In genomic region chr5:92198266-92198665, GRCm38 (mm10) we compare ENCODE assay signal across 28 mouse cellular contexts. TPM values are rescaled to one million over a fixed set of nuclear protein-coding genes. Genes with fewer than 3 reads are reported as not detected.
DNase-seq lines count a peak whose midpoint lies in the region; ATAC-seq lines count a peak whose summit lies in the region.
"Had no signal": no experiment of that assay in that cellular context is flagged by ENCODE, and none has a peak within 500 bp of the region (broad histone marks: within the 10 kb centered on the region; RNA-seq: fewer than 3 reads in every experiment).

No protein-coding gene starts in this region.

- H3K4me3 ChIP-seq in kidney, embryonic 14.5 days (ENCODE audit: low read length) = no peak overlapping the region
- no peak overlapping the region for H3K4me3 ChIP-seq in intestine, embryonic 15.5 days (replicated peaks)
- H3K4me3 ChIP-seq: forebrain, embryonic 10.5 days; heart, adult 2 months; hindbrain, embryonic 15.5 days; limb, embryonic 15.5 days; liver, embryonic 15.5 days; neural tube, embryonic 13.5 days had no signal

- WGBS in kidney, embryonic 14.5 days = 83% methylated on average over 8 of the region's 8 CpGs
- 76% methylated on average over 8 of the region's 8 CpGs for WGBS in intestine, embryonic 15.5 days

- no peak overlapping the region for H3K4me2 ChIP-seq in kidney, embryonic 14.5 days (replicated peaks; ENCODE audit: low read depth, low read length)
- H3K4me2 ChIP-seq in intestine, embryonic 15.5 days (replicated peaks) = no peak overlapping the region
- H3K4me2 ChIP-seq: hindbrain, embryonic 15.5 days; limb, embryonic 15.5 days; liver, embryonic 15.5 days; neural tube, embryonic 13.5 days had no signal

- H3K36me3 ChIP-seq in kidney, embryonic 14.5 days (ENCODE audit: control insufficient read depth, insufficient read depth, low read length) = peaks cover 83% of the 10 kb centered on the region
- peaks cover 39% of the 10 kb centered on the region for H3K36me3 ChIP-seq in intestine, embryonic 15.5 days

- DNase-seq in adrenal gland, adult (ENCODE audit: inconsistent age in 2 of 2, low spot score in 1 of 2) = peak; percentile 64 to 80
- DNase-seq in adrenal gland, postnatal 10 days = no peak
- peak; percentile 9 for DNase-seq in kidney, adult 11 months
- DNase-seq in 416B (ENCODE audit: low read depth) = peak; percentile 25
- peak; percentile 38 for DNase-seq in brain, adult 2 months (ENCODE audit: low read depth, low spot score)
- no peak for DNase-seq in gastrocnemius, adult 8-10 months (ENCODE audit: low spot score in 2 of 2)
- DNase-seq: cerebellum, adult 11-12 months; cerebellum, postnatal 36 days; gastrocnemius, postnatal 14 days; lung, postnatal 14 days; right cerebral cortex, adult 18-20 months; thymus, postnatal 14 days had no signal

- no peak overlapping the region for H3K27ac ChIP-seq in kidney, embryonic 14.5 days (ENCODE audit: low read depth, low read length)
- no peak overlapping the region for H3K27ac ChIP-seq in intestine, embryonic 15.5 days
- H3K27ac ChIP-seq: forebrain, embryonic 10.5 days; heart, adult 2 months; hindbrain, embryonic 15.5 days; limb, embryonic 15.5 days; liver, embryonic 15.5 days had no signal

- no peak for ATAC-seq in kidney, embryonic 14.5 days (ENCODE audit: low FRiP score, low TSS enrichment)
- ATAC-seq in intestine, embryonic 15.5 days = no peak
- ATAC-seq: CD4-positive, CD25-positive, alpha-beta regulatory T cell, adult 4 months; intestine, postnatal 0 days had no signal

- no peak overlapping the region for H3K9ac ChIP-seq in kidney, embryonic 14.5 days (ENCODE audit: low read depth, low read length)
- H3K9ac ChIP-seq in intestine, embryonic 15.5 days = no peak overlapping the region
- H3K9ac ChIP-seq: hindbrain, embryonic 15.5 days; limb, embryonic 15.5 days; liver, embryonic 15.5 days had no signal

- H3K27me3 ChIP-seq in kidney, embryonic 14.5 days (ENCODE audit: control insufficient read depth, insufficient read depth, low read length) = no peaks in the 10 kb centered on the region
- H3K27me3 ChIP-seq in intestine, embryonic 15.5 days (replicated peaks) = no peaks in the 10 kb centered on the region
- H3K27me3 ChIP-seq: hindbrain, embryonic 15.5 days; limb, embryonic 15.5 days; liver, embryonic 15.5 days; neural tube, embryonic 13.5 days had no signal

- H3K9me3 ChIP-seq in kidney, embryonic 14.5 days (ENCODE audit: control insufficient read depth, low read length) = no peaks in the 10 kb centered on the region
- H3K9me3 ChIP-seq in intestine, embryonic 15.5 days = no peaks in the 10 kb centered on the region
- H3K9me3 ChIP-seq: forebrain, embryonic 10.5 days; hindbrain, embryonic 15.5 days; limb, embryonic 15.5 days; liver, embryonic 15.5 days; neural tube, embryonic 13.5 days had no signal

- H3K4me1 ChIP-seq in kidney, embryonic 14.5 days (ENCODE audit: control insufficient read depth, insufficient read depth, low read length) = no peaks in the 10 kb centered on the region
- H3K4me1 ChIP-seq in intestine, embryonic 15.5 days (replicated peaks) = no peaks in the 10 kb centered on the region
- H3K4me1 ChIP-seq: forebrain, embryonic 10.5 days; limb, embryonic 15.5 days; liver, embryonic 15.5 days had no signal

RNA-seq across cellular contexts. Expression of gene U90926, which starts 16.9 kb away (rescaled TPM):
- under 1 TPM in 1 of 2 experiments, not detected in 1; 0.96 TPM for total RNA-seq in adrenal gland, postnatal 10 days (2021)
- polyA plus RNA-seq in kidney, embryonic 14.5 days (2014; fragmentation: Nextera tagmentation; extraction: Ambion mirVana) = not detected in 2 replicates
- polyA plus RNA-seq in intestine, embryonic 15.5 days (2015; fragmentation: Nextera tagmentation; extraction: Ambion mirVana) = not detected in 2 replicates
- total RNA-seq in gastrocnemius, adult 8-10 months (2022) = not detected
- total RNA-seq: ES-E14; gastrocnemius, postnatal 14 days; heart, adult 2 months; left cerebral cortex, adult 18-20 months; left cerebral cortex, postnatal 36 days; megakaryocyte, adult 5-6 weeks had no signal
- polyA plus RNA-seq: CD4-positive, CD25-positive, alpha-beta regulatory T cell, adult 4 months; forebrain, embryonic 10.5 days; frontal cortex, adult 2 months; heart, adult 2 months; heart, embryonic 16.5 days; hindbrain, embryonic 15.5 days; intestine, postnatal 0 days; limb, embryonic 15.5 days; liver, embryonic 15.5 days; neural tube, embryonic 13.5 days had no signal

RNA-seq across cellular contexts. Expression of gene Ppef2, which starts 57.8 kb away (rescaled TPM):
- under 1 TPM; 0.12 to 0.21 TPM for total RNA-seq in adrenal gland, postnatal 10 days (2021)
- 0.31 TPM in 1 of 2 replicates, not detected in the other for polyA plus RNA-seq in kidney, embryonic 14.5 days (2014; fragmentation: Nextera tagmentation; extraction: Ambion mirVana)
- 0.39 and 0.59 TPM in 2 replicates for polyA plus RNA-seq in intestine, embryonic 15.5 days (2015; fragmentation: Nextera tagmentation; extraction: Ambion mirVana)
- under 1 TPM in 1 of 4 experiments, not detected in 3; 0.19 TPM for total RNA-seq in gastrocnemius, adult 8-10 months (2022)
- total RNA-seq: heart, adult 2 months had no signal
- polyA plus RNA-seq: forebrain, embryonic 10.5 days; heart, embryonic 16.5 days had no signal

Comparison
In these comparisons a context has a peak if more than half of its experiments do, and no peak if none do; other contexts are left out.
1. DNase-seq: peak in adrenal gland, adult (2 of 2), kidney, adult 11 months (single experiment), 416B (single experiment) and brain, adult 2 months (single experiment); none in adrenal gland, postnatal 10 days (single experiment) and gastrocnemius, adult 8-10 months (0 of 2).